10 mouse cellular contexts compared by ENCODE assay signal in the genomic region with DNA sequence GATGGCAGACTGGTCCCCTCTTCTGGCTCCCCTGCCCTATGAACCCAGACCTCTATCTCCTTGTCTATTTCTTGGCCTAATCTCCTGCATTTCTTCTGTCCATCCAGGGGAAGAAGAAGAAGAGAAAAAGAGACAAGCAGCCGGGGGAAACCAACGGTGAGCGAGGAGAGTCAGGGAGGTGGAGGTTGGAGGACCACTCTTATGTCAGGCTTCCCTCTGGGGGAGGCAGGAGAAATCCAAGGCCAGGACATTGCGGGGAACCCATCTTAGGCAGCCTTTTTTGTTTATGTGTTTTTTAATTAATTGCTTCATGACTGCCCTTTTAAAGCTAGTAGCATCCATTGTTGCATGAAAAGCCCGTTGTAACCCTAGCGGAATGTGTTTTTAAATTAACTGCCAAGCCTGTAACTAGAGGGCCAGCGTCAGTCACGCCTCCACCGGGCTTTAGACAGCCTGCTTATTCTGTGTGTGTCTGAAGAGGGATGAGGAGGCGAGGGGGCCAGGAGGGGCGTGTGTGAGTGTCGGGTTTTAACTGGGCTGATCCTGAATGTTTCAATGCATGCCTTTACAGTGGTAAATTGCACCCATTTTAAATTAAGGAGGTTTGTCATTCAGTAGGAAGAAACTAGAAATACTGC.
A peak's percentile ranks its signal among the peaks of the same experiment; 100 is the strongest.
DNase-seq lines count a peak whose midpoint lies in the region; ATAC-seq and TF ChIP-seq lines count a peak whose summit lies in the region.
"Had no signal": no experiment of that assay in that cellular context is flagged by ENCODE, and none has a peak within 500 bp of the region (broad histone marks: within the 10 kb centered on the region; RNA-seq: fewer than 3 reads in every experiment).

No protein-coding gene starts in this region.

- WGBS in lung, embryonic 16.5 days: 37% methylated on average over 12 of the region's 12 CpGs
- WGBS in embryonic facial prominence, embryonic 14.5 days: 50% methylated on average over 12 of the region's 12 CpGs
- 36% methylated on average over 12 of the region's 12 CpGs for WGBS in limb, embryonic 10.5 days
- 21% methylated on average over 12 of the region's 12 CpGs for WGBS in midbrain, postnatal 0 days
- WGBS in intestine, embryonic 16.5 days: 43% methylated on average over 12 of the region's 12 CpGs

- DNase-seq in lung, postnatal 14 days: no peak
- DNase-seq in embryonic facial prominence, embryonic 14.5 days (ENCODE audit: low spot score): peak; percentile 61
- peak; percentile 56 for DNase-seq in limb, embryonic 10.5 days (ENCODE audit: low spot score)
- DNase-seq in midbrain, postnatal 0 days (ENCODE audit: low spot score): peak; percentile 42
- no peak for DNase-seq in T-cell, adult 2 months (ENCODE audit: low spot score)
- no peak for DNase-seq in urinary bladder, postnatal 10 days (ENCODE audit: low spot score)
- DNase-seq: cerebellum, postnatal 25 days; heart, postnatal 36 days had no signal

- H3K4me2 ChIP-seq in lung, embryonic 16.5 days (ENCODE audit: low read depth, low read length): no peak overlapping the region
- H3K4me2 ChIP-seq in embryonic facial prominence, embryonic 14.5 days (ENCODE audit: low read depth, low read length): no peak overlapping the region
- H3K4me2 ChIP-seq in midbrain, postnatal 0 days (ENCODE audit: low read depth, low read length, poor library complexity, severe bottlenecking): no peak overlapping the region
- no peak overlapping the region for H3K4me2 ChIP-seq in intestine, embryonic 16.5 days (ENCODE audit: low read depth, low read length)

- H3K27ac ChIP-seq in lung, embryonic 16.5 days (ENCODE audit: low read length): no peak overlapping the region
- no peak overlapping the region for H3K27ac ChIP-seq in embryonic facial prominence, embryonic 14.5 days (replicated peaks; ENCODE audit: low read depth, low read length)
- H3K27ac ChIP-seq in limb, embryonic 10.5 days: peak overlapping the region; percentile 63
- peak overlapping the region; percentile 59 for H3K27ac ChIP-seq in midbrain, postnatal 0 days (ENCODE audit: low read depth, low read length)
- H3K27ac ChIP-seq in intestine, embryonic 16.5 days (ENCODE audit: low read length): no peak overlapping the region

- no peaks in the 10 kb centered on the region for H3K9me3 ChIP-seq in lung, embryonic 16.5 days (ENCODE audit: control insufficient read depth, low read length)
- no peaks in the 10 kb centered on the region for H3K9me3 ChIP-seq in embryonic facial prominence, embryonic 14.5 days (ENCODE audit: control insufficient read depth, low read length)
- H3K9me3 ChIP-seq in limb, embryonic 10.5 days (replicated peaks): no peaks in the 10 kb centered on the region
- H3K9me3 ChIP-seq in midbrain, postnatal 0 days (ENCODE audit: low read length): no peaks in the 10 kb centered on the region
- H3K9me3 ChIP-seq in intestine, embryonic 16.5 days (ENCODE audit: control insufficient read depth, low read length): no peaks in the 10 kb centered on the region

- peaks cover 13% of the 10 kb centered on the region for H3K36me3 ChIP-seq in lung, embryonic 16.5 days (ENCODE audit: control insufficient read depth, insufficient read depth, low read length)
- peaks cover 81% of the 10 kb centered on the region for H3K36me3 ChIP-seq in embryonic facial prominence, embryonic 14.5 days (ENCODE audit: control insufficient read depth, insufficient read depth, low read length)
- H3K36me3 ChIP-seq in limb, embryonic 10.5 days: peaks cover 80% of the 10 kb centered on the region
- peaks cover 16% of the 10 kb centered on the region for H3K36me3 ChIP-seq in midbrain, postnatal 0 days (ENCODE audit: insufficient read depth, low read length)
- H3K36me3 ChIP-seq in intestine, embryonic 16.5 days (ENCODE audit: control insufficient read depth, insufficient read depth, low read length): peaks cover 18% of the 10 kb centered on the region

- peak; percentile 78 for ATAC-seq in lung, embryonic 16.5 days (ENCODE audit: low read depth)
- ATAC-seq in embryonic facial prominence, embryonic 14.5 days (ENCODE audit: low read depth): 0 out of 2 replicates have a peak, but pooled peaks have one; percentile 50
- no peak for ATAC-seq in midbrain, postnatal 0 days (ENCODE audit: low FRiP score)
- ATAC-seq in intestine, embryonic 16.5 days: no peak

- no peak for TF ChIP-seq CTCF in midbrain, postnatal 0 days (IDR thresholded peaks at IDR 0.05)

- no peaks in the 10 kb centered on the region for H3K27me3 ChIP-seq in lung, embryonic 16.5 days (ENCODE audit: control insufficient read depth, insufficient read depth, low read depth, low read length)
- no peaks in the 10 kb centered on the region for H3K27me3 ChIP-seq in embryonic facial prominence, embryonic 14.5 days (replicated peaks; ENCODE audit: control insufficient read depth, insufficient read depth, low read length)
- no peaks in the 10 kb centered on the region for H3K27me3 ChIP-seq in limb, embryonic 10.5 days (ENCODE audit: low read depth, poor library complexity, severe bottlenecking)
- H3K27me3 ChIP-seq in midbrain, postnatal 0 days (ENCODE audit: insufficient read depth, low read length): no peaks in the 10 kb centered on the region
- no peaks in the 10 kb centered on the region for H3K27me3 ChIP-seq in intestine, embryonic 16.5 days (replicated peaks; ENCODE audit: control insufficient read depth, insufficient read depth, low read length)

- H3K4me3 ChIP-seq in lung, embryonic 16.5 days (ENCODE audit: low read length): no peak overlapping the region
- no peak overlapping the region for H3K4me3 ChIP-seq in embryonic facial prominence, embryonic 14.5 days (ENCODE audit: low read depth, low read length)
- H3K4me3 ChIP-seq in limb, embryonic 10.5 days: no peak overlapping the region
- H3K4me3 ChIP-seq in midbrain, postnatal 0 days (ENCODE audit: low read depth, low read length): no peak overlapping the region
- no peak overlapping the region for H3K4me3 ChIP-seq in intestine, embryonic 16.5 days (ENCODE audit: low read length)

- no peak overlapping the region for H3K9ac ChIP-seq in lung, embryonic 16.5 days (ENCODE audit: low read length)
- H3K9ac ChIP-seq in embryonic facial prominence, embryonic 14.5 days (ENCODE audit: low read depth, low read length): no peak overlapping the region
- H3K9ac ChIP-seq in midbrain, postnatal 0 days (replicated peaks; ENCODE audit: low read length, poor library complexity, severe bottlenecking): no peak overlapping the region
- H3K9ac ChIP-seq in intestine, embryonic 16.5 days (ENCODE audit: low read depth, low read length): no peak overlapping the region

- H3K4me1 ChIP-seq in lung, embryonic 16.5 days (replicated peaks; ENCODE audit: control insufficient read depth, insufficient read depth, low read length): peaks cover 5% of the 10 kb centered on the region; the same call in 1 of the 2 replicates
- no peaks in the 10 kb centered on the region for H3K4me1 ChIP-seq in embryonic facial prominence, embryonic 14.5 days (ENCODE audit: control insufficient read depth, insufficient read depth, low read length)
- H3K4me1 ChIP-seq in limb, embryonic 10.5 days: peaks cover 15% of the 10 kb centered on the region
- H3K4me1 ChIP-seq in midbrain, postnatal 0 days (ENCODE audit: insufficient read depth, low read length): no peaks in the 10 kb centered on the region
- H3K4me1 ChIP-seq in intestine, embryonic 16.5 days (ENCODE audit: control insufficient read depth, insufficient read depth, low read length): no peaks in the 10 kb centered on the region

Comparison
In these comparisons a context has a peak if more than half of its experiments do, and no peak if none do; other contexts are left out.
1. ATAC-seq: peak in lung, embryonic 16.5 days (single experiment) and embryonic facial prominence, embryonic 14.5 days (single experiment); none in midbrain, postnatal 0 days (single experiment) and intestine, embryonic 16.5 days (single experiment).
2. H3K27ac ChIP-seq: peak in limb, embryonic 10.5 days (single experiment) and midbrain, postnatal 0 days (single experiment); none in lung, embryonic 16.5 days (single experiment), embryonic facial prominence, embryonic 14.5 days (single experiment) and intestine, embryonic 16.5 days (single experiment).
3. DNase-seq: peak in embryonic facial prominence, embryonic 14.5 days (single experiment), limb, embryonic 10.5 days (single experiment) and midbrain, postnatal 0 days (single experiment); none in lung, postnatal 14 days (single experiment), T-cell, adult 2 months (single experiment) and urinary bladder, postnatal 10 days (single experiment).